Mouse (Mus musculus): Measurements from ENCODE around the gene Bax. TPM values are rescaled to one million over a fixed set of nuclear protein-coding genes. Genes with fewer than 3 reads are reported as not detected.
A peak's percentile ranks its signal among the peaks of the same experiment; 100 is the strongest.

The Bax gene
- total and polyA plus RNA-seq, 2 experiments = 19.5 to 62.0 TPM

DNA sequence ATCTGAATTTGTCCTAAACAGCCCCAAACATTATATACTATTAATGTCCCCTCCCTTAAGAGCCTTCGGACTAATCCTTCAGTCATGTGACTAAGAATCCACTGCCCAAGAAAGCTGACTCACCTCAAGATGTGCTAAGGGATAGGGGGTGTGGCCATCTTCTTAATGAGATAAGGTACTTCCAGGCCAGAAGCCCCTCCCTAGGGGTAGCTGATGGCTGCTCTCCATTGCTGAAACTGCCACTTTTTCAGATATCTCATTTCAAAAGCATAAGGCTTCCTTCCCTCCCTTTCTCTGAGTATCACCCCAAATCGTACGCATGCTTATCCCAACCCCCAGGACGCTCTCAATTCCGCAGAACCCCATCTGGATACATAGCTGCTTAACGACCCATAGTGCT lies 41.9 kb upstream of the Bax start:
- no peak for TF ChIP-seq CTCF (IDR thresholded peaks at IDR 0.05; ENCODE audit: low read depth, low read length)
- no peak for TF ChIP-seq POLR2A (IDR thresholded peaks at IDR 0.05; ENCODE audit: extremely low read depth, insufficient read depth, low read length)
- 87% methylated on average over 6 of the region's 6 CpGs for WGBS
- Histone ChIP-seq H3K27me3 (ENCODE audit: control insufficient read depth, insufficient read depth, low read length) (no peaks in the 10 kb centered on the region), H3K4me1 (ENCODE audit: control insufficient read depth, insufficient read depth, low read length) (peaks cover 13% of the 10 kb centered on the region), H3K36me3 (ENCODE audit: control insufficient read depth, insufficient read depth, low read length) (no peaks in the 10 kb centered on the region), H3K9ac (ENCODE audit: low read depth, low read length) (no peak overlapping the region), H3K79me2 (ENCODE audit: control insufficient read depth, insufficient read depth, low read length) (peaks cover 12% of the 10 kb centered on the region; the same call in 1 of the 2 replicates), H3K27ac (replicated peaks; ENCODE audit: insufficient read depth, low read depth, low read length) (no peak overlapping the region), H3K4me3 (ENCODE audit: insufficient read depth, low read depth, low read length) (no peak overlapping the region)
- DNase-seq (ENCODE audit: extremely low read depth, low read depth, low spot score) = no peak

DNA sequence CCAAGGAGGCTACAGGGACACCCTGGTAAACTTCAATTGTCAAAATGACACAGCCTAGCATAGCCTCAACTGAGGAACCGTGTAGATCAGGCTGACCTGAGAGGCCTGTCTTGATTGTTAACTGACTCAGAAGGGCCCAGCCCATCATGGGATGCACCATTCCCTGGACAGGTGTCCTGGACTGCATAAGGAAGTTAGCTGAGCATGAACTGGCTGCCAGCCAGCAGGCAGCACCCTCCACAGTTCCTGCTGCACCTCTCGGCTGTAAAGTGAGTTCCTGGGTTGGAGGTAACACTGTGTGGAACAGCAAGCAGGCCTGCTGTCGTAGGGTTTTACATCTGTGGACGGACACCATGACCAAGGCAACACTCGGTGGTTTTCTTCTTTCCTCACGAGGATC lies 40.9 kb upstream of the Bax start:
- H3K4me3 ChIP-seq (ENCODE audit: insufficient read depth, low read depth, low read length) = no peak overlapping the region
- peaks cover 12% of the 10 kb centered on the region; the same call in 1 of the 2 replicates for H3K79me2 ChIP-seq (ENCODE audit: control insufficient read depth, insufficient read depth, low read length)
- no peaks in the 10 kb centered on the region for H3K27me3 ChIP-seq (ENCODE audit: control insufficient read depth, insufficient read depth, low read length)
- peak; percentile 41 for DNase-seq (ENCODE audit: extremely low read depth, low read depth, low spot score)
- H3K27ac ChIP-seq (replicated peaks; ENCODE audit: insufficient read depth, low read depth, low read length) = no peak overlapping the region
- peaks cover 13% of the 10 kb centered on the region for H3K4me1 ChIP-seq (ENCODE audit: control insufficient read depth, insufficient read depth, low read length)
- TF ChIP-seq POLR2A (IDR thresholded peaks at IDR 0.05; ENCODE audit: extremely low read depth, insufficient read depth, low read length) (no peak), CTCF (IDR thresholded peaks at IDR 0.05; ENCODE audit: low read depth, low read length) (no peak)
- 70% methylated on average over 6 of the region's 6 CpGs for WGBS
- H3K9ac ChIP-seq (ENCODE audit: low read depth, low read length) = no peak overlapping the region
- no peaks in the 10 kb centered on the region for H3K36me3 ChIP-seq (ENCODE audit: control insufficient read depth, insufficient read depth, low read length)

DNA sequence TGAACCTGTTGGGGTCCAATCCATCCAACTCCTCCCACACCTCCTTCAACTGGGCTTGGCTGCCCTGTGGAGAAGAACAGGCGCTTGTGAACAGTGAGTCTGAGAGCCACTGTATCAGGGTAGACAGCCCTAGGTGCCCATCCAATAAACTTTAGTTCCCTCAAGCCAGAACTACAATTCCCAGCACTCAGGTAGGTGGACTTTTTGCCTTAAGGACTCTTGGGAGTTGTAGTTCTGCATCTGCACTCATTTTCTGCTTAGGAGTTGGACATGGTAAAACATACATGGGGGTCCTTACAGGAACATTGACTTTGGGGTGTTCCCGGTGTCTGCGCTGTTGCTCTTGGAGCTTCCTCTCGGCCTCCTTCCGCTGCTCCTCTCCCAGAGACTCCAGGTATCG lies 31.7 kb upstream of the Bax start:
- peaks cover 22% of the 10 kb centered on the region for H3K36me3 ChIP-seq (ENCODE audit: control insufficient read depth, insufficient read depth, low read length)
- no peak overlapping the region for H3K4me3 ChIP-seq (ENCODE audit: insufficient read depth, low read depth, low read length)
- no peaks in the 10 kb centered on the region for H3K27me3 ChIP-seq (ENCODE audit: control insufficient read depth, insufficient read depth, low read length)
- H3K4me1 ChIP-seq (ENCODE audit: control insufficient read depth, insufficient read depth, low read length) = peaks cover 2% of the 10 kb centered on the region
- no peaks in the 10 kb centered on the region for H3K79me2 ChIP-seq (ENCODE audit: control insufficient read depth, insufficient read depth, low read length)
- no peak overlapping the region for H3K27ac ChIP-seq (replicated peaks; ENCODE audit: insufficient read depth, low read depth, low read length)
- WGBS = 97% methylated on average over 6 of the region's 6 CpGs
- no peak overlapping the region for H3K9ac ChIP-seq (ENCODE audit: low read depth, low read length)
- DNase-seq (ENCODE audit: extremely low read depth, low read depth, low spot score) = no peak
- TF ChIP-seq POLR2A (IDR thresholded peaks at IDR 0.05; ENCODE audit: extremely low read depth, insufficient read depth, low read length) (no peak), CTCF (IDR thresholded peaks at IDR 0.05; ENCODE audit: low read depth, low read length) (no peak)

DNA sequence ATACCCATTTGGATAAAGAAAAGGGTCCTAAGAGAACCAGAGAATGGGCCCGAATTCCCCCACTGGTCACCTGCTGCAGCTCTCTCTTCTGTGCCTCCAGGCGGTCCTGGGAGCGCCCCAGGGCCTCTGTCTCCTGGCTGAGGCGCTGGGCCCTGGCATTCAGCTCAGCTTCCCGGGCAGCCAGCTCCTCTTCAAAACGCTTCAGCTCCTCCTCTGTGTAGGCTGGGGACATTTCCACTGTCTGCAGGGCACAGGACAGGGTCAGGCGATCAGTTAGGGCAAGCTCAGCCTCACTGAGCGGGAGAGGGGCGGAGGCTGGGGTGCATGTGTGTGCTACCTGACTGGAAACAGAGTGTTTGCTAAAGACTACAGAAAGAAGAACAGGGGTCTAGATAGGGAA lies 27.9 kb upstream of the Bax start:
- TF ChIP-seq CTCF (IDR thresholded peaks at IDR 0.05; ENCODE audit: low read depth, low read length) = no peak
- TF ChIP-seq POLR2A (IDR thresholded peaks at IDR 0.05; ENCODE audit: extremely low read depth, insufficient read depth, low read length) = no peak
- Histone ChIP-seq H3K36me3 (ENCODE audit: control insufficient read depth, insufficient read depth, low read length) (peaks cover 17% of the 10 kb centered on the region; the same call in 1 of the 2 replicates), H3K27ac (replicated peaks; ENCODE audit: insufficient read depth, low read depth, low read length) (0 out of 2 replicates have a peak overlapping the region, but pooled peaks have one; percentile 4), H3K27me3 (ENCODE audit: control insufficient read depth, insufficient read depth, low read length) (no peaks in the 10 kb centered on the region), H3K9ac (ENCODE audit: low read depth, low read length) (no peak overlapping the region), H3K4me3 (ENCODE audit: insufficient read depth, low read depth, low read length) (no peak overlapping the region), H3K79me2 (ENCODE audit: control insufficient read depth, insufficient read depth, low read length) (no peaks in the 10 kb centered on the region), H3K4me1 (ENCODE audit: control insufficient read depth, insufficient read depth, low read length) (peaks cover 24% of the 10 kb centered on the region)
- 67% methylated on average over 9 of the region's 9 CpGs for WGBS
- peak; percentile 69 for DNase-seq (ENCODE audit: extremely low read depth, low read depth, low spot score)

DNA sequence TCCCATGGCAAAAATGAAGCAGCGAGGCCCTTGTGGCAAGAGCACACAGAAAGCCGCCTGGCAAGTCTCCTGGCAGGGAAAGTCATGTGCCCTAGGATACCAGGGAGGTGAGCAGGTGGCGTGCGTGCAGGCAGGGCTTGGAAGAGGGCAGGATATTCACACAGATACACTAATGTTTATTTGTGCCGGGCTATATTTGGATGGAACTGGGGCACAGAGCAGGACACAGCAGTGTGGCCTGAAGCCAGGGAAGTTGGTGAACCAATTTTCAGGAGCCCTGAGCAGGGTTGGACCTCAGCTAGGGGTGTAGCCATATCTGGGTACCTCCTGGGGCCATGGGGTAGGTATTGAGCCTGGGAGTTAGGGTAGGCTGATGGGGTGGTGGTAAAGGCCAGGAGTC lies 26.3 kb upstream of the Bax start:
- whole genome bisulfite sequencing = 17% methylated on average over 5 of the region's 5 CpGs
- peaks cover 30% of the 10 kb centered on the region for H3K4me1 ChIP-seq (ENCODE audit: control insufficient read depth, insufficient read depth, low read length)

DNA sequence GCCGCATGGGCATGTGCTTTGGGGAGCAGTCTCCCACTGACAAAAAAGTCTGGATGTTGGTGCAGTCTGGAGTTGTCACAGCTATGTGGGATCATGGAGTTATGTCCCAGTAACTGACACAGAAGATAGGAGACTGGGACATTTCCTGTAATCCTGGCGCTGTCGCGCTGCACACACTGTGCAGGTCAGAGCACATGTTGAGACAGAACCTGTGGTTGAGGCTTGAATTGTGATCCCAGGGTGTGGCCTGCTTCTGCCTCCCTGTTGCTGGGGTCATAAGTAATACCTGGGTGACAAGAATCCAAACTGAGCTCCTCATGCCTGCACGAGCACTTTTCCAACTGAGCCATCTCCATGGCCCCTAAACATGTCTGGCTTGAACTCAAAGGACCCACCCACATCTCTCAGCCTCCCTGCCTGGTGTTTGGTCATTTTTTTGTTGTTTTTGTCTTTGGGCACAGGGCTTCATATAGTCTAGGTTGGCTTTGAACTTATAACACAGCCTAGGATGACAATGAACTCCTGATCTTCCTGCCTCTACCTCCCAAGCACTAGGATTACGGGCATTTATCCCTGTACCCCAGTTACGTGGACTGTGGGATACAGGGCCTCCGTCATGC lies 25.6 kb upstream of the Bax start:
- DNase-seq (ENCODE audit: extremely low read depth, low read depth, low spot score) = no peak
- no peak overlapping the region for H3K4me3 ChIP-seq (ENCODE audit: insufficient read depth, low read depth, low read length)
- 72% methylated on average over 8 of the region's 8 CpGs for WGBS
- no peak overlapping the region for H3K9ac ChIP-seq (ENCODE audit: low read depth, low read length)
- peak overlapping the region; percentile 57 for H3K27ac ChIP-seq (replicated peaks; ENCODE audit: insufficient read depth, low read depth, low read length)
- H3K36me3 ChIP-seq (ENCODE audit: control insufficient read depth, insufficient read depth, low read length) = peaks cover 9% of the 10 kb centered on the region; the same call in 1 of the 2 replicates
- no peaks in the 10 kb centered on the region for H3K27me3 ChIP-seq (ENCODE audit: control insufficient read depth, insufficient read depth, low read length)
- H3K4me1 ChIP-seq (ENCODE audit: control insufficient read depth, insufficient read depth, low read length) = peaks cover 32% of the 10 kb centered on the region
- TF ChIP-seq CTCF (IDR thresholded peaks at IDR 0.05; ENCODE audit: low read depth, low read length) (no peak), POLR2A (IDR thresholded peaks at IDR 0.05; ENCODE audit: extremely low read depth, insufficient read depth, low read length) (no peak)
- peaks cover 6% of the 10 kb centered on the region; the same call in 1 of the 2 replicates for H3K79me2 ChIP-seq (ENCODE audit: control insufficient read depth, insufficient read depth, low read length)

More for the DNA sequence above, 26.3 kb upstream of the Bax start:
- peaks cover 4% of the 10 kb centered on the region; the same call in 1 of the 2 replicates for H3K79me2 ChIP-seq (ENCODE audit: control insufficient read depth, insufficient read depth, low read length)
- no peak overlapping the region for H3K4me3 ChIP-seq (ENCODE audit: insufficient read depth, low read depth, low read length)
- H3K9ac ChIP-seq (ENCODE audit: low read depth, low read length) = no peak overlapping the region
- H3K36me3 ChIP-seq (ENCODE audit: control insufficient read depth, insufficient read depth, low read length) = peaks cover 9% of the 10 kb centered on the region; the same call in 1 of the 2 replicates
- DNase-seq (ENCODE audit: extremely low read depth, low read depth, low spot score) = peak; percentile 97
- TF ChIP-seq CTCF (IDR thresholded peaks at IDR 0.05; ENCODE audit: low read depth, low read length) = no peak
- no peaks in the 10 kb centered on the region for H3K27me3 ChIP-seq (ENCODE audit: control insufficient read depth, insufficient read depth, low read length)
- H3K27ac ChIP-seq (replicated peaks; ENCODE audit: insufficient read depth, low read depth, low read length) = peak overlapping the region; percentile 84

Measured in liver, adult 2 months (tissue).